Mouse (Mus musculus) 3T3-L1 (cell line): ENCODE results near the gene Gkn3.

Experiments
- DNase-seq: peaks from one replicate; pipeline ENCODE4 v3.0.0-alpha.2; 2015; ENCODE audit warnings: low read depth, low spot score

Gene Gkn3

GRCm38 (mm10) chr6:87388877-87389276, at the start of gene Gkn3:
Gene Gkn3 (minus strand): TSS chr6:87388935.
- no peak for DNase-seq

- no peak for DNase-seq
Observed at GRCm38 (mm10) chr6:87436745-87437144, 48.0 kb upstream of the Gkn3 start.

DNA sequence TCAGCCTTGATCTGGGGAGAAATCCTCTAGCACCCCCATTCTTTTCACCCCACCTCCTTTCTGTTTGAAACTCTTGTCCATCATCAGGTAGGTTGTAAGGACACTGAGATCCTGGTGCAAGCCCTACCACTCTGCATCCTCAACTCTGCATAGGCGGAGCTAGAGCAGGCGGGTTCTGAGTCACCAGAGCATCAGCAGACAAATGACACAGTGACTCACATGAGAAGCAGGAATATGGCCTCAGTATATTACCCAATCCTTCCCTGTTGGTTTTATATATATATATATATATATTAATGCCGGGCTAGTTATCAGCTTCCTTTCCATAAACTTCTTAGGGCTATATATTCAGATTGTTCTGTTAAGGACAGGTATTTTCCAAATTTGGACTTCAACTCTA, 47.1 kb upstream of the Gkn3 start:
- peak; percentile 80 for DNase-seq

- DNase-seq = no peak
Observed at GRCm38 (mm10) chr6:87428487-87429044, 39.8 kb upstream of the Gkn3 start, which contains the start of gene Bmp10. Gene Bmp10 (plus strand): TSS chr6:87428994.

DNA sequence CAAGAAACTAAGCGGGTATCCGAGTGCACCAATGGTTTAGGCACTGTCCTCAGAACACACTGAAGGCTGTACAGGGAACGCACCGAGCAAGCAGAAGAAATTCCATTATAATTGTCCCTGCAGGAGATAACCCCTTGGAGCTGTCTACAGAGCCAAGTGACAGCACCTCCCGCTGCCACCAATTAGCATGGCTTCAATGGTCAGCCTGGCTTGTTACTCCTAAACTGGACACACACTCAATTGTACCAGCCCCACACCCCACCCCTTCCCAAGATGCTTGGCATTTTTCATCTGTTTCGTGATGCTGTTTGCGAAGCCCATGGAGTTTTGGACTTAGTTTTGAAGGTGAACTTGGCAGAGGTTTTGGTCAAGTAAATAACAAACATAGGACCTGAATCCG, 38.9 kb upstream of the Gkn3 start:
- DNase-seq = no peak

- no peak for DNase-seq
Observed at GRCm38 (mm10) chr6:87426954-87427353, 38.2 kb upstream of the Gkn3 start.

GRCm38 (mm10) chr6:87424037-87424816, 35.5 kb upstream of the Gkn3 start:
- no peak for DNase-seq

DNA sequence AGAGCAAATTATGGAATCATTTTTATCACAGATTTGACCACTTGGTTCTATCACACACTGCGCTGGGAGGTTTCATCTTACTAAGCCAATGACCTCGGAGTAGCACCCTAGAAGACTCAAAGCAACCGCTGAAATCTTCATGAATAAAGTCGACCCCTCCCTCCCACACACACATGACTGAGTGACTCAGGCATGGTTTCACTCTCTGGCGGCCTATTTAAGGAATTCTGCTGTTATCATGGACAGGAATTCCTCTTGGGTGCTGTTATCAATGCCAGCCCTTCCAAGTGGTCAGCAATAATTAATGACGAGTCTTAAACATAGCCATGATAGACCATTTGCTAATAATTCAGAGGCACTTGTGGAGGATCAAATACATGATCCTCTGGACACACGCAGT, 33.6 kb upstream of the Gkn3 start:
- DNase-seq = peak; percentile 44

GRCm38 (mm10) chr6:87412011-87412410, 23.3 kb upstream of the Gkn3 start:
- no peak for DNase-seq

GRCm38 (mm10) chr6:87401456-87401855, 12.7 kb upstream of the Gkn3 start:
- DNase-seq = no peak

DNA sequence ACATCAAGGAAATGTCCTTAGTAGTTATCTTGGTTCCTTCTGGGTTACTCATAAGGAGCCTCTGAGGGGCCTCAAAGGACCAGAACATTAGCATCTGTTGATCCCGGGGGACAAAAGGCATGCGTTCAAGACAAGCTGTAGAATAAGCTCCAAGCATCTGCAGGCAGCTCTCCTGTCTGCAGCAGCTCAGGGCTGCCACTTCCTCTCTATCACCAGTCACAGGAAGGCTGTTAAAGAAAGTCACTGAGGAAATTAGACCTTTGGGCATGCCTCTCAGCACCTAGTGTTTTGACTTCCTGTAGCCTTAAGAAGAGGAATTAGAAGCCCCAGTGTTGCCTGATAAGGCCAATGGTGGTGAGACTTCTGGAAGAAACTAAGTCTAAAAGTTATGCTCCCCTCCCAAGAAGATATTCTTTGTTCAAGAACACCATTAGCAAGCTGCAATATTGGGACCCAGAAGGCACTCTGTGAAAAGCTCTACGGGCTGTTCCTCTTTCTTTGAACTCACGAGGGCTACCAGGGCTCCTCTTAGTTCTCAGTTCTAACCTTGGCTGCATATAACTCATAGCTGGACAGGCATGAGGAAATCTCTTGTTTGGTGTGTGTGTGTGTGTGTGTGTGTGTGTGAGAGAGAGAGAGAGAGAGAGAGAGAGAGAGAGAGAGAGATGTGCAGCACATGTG, 11.3 kb upstream of the Gkn3 start:
- no peak for DNase-seq

GRCm38 (mm10) chr6:87399137-87399536, 10.4 kb upstream of the Gkn3 start:
- DNase-seq = peak; percentile 85

- DNase-seq = no peak
Observed at GRCm38 (mm10) chr6:87394783-87395182, 6.0 kb upstream of the Gkn3 start.

- DNase-seq = peak; percentile 20
Observed at GRCm38 (mm10) chr6:87393466-87394205, 4.9 kb upstream of the Gkn3 start.

- no peak for DNase-seq
Observed at GRCm38 (mm10) chr6:87389455-87389989, 787 bp upstream of the Gkn3 start.

- DNase-seq = peak; percentile 81
Observed at GRCm38 (mm10) chr6:87386681-87387080, 2.1 kb downstream of the Gkn3 start.

- peak; percentile 96 for DNase-seq
Observed at GRCm38 (mm10) chr6:87386203-87386602, 2.5 kb downstream of the Gkn3 start.

- peak; percentile 19 for DNase-seq
Observed at GRCm38 (mm10) chr6:87384761-87385160, 4.0 kb downstream of the Gkn3 start.

DNA sequence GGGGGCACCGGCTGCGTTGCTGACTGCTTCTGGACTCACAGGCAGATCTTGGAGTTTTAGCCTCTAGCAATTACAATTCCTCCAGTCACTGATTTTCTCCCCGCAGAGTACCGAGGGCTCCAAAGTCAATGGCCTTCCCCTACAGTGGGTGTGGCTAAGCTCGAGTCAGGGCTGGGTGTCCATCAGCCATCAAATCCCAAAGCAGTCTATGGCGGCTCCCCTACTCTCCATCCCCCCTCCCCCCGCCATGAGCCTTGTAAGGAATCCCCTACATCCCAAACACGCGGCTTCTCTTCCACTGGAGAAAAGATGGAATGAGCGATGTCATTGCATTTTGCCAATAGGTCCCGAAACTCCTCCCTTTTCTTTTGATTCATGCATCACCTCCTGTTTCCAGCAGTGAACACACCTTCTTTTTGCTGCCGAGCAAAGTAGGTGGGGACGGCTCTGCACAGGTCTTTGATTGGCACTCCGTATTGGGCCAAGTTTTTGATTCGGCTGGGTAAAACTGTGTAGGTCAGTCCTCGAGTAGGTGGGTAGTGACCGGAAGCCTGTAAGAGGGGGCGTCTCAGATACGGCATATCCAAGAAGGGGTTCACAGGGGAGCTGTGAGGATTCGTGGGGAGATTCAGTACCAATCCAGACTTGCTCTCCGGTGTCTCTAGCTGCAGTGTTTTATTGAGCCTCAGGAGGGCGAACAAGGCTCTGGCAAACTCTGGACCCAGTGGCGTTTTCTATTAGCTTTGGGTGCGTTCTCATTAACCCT, 4.6 kb downstream of the Gkn3 start:
- peak; percentile 27 for DNase-seq

DNA sequence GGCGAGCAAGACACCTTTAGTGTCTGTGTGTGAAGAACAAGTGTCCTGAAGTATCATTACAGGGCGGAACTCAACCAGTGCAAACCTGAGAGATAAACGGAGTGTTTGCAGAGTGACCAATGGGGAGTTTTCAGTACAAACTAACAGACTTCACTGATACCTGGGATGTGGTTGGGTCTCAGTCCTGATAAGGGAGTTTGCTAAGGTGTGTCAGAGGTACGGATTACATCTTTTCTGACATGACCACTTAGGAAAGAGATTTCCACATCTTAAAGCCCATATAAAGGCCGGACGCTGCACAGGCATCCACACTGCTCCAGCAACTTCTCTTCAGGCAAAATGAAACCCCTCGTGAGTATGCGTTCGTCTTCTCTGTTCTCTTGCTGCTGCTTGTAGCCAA, 15.7 kb downstream of the Gkn3 start, which contains the start of gene Gkn2:
Gene Gkn2, plus strand, starts transcription at position 301 of the 400 bp plus-strand sequence.
- no peak for DNase-seq

DNA sequence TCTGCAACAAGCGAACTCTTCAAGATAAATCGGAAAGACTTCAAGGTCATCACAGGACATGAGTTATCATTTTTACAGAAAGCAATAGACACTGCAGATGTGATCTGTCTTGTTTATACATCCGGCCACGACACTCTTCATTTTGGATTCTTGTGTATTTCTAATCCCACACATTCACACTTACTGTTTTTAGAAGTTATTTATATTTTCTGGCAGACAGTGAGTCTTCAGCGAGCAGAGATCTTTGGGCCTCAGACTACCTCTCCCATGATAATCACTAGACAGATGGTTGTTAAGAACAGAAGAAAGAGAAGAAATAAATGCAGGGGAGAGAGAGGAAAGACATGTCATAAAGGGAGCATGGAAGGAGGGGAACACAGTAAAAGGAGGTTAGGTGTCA, 19.5 kb downstream of the Gkn3 start:
- no peak for DNase-seq
